Mouse (Mus musculus): Measurements from ENCODE around the gene Vmn1r168. TPM values are rescaled to one million over a fixed set of nuclear protein-coding genes. Genes with fewer than 3 reads are reported as not detected.
"Not testable (repeated sequence)": the region's sequence is repeated elsewhere in the genome, so short reads cannot be mapped to it uniquely, and the experiment has no call there.

Gene Vmn1r168
- total RNA-seq (2021): not detected
- long read RNA-seq, experiment 1: 0 reads
- long read RNA-seq, experiment 2: 0 reads

DNA sequence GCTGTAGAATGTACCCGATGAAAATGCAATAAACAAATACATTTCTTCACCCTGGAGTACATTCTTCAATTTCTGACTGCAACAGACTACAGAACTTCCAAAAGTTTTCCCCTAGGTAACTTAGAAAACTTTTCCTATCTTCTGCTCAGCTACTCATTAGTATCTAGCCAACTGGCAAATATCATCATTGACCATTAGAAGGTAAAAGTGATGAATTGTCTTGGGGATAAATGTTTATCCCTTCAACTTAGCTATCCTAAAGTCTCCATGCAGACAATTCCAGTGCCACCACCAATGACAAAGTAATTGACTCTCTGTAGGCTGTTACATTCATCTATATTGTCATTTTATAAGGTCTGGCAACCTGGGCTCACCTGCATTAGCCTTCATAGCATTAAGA lies at the start of gene Vmn1r168:
Gene Vmn1r168, plus strand, starts transcription at position 301 of the 400 bp plus-strand sequence.
- DNase-seq; intact Hi-C loops (cut with DNase I): not testable (repeated sequence)

GRCm38 (mm10) chr7:23507106-23507505 lies 32.4 kb upstream of the Vmn1r168 start, which contains the start of gene Vmn1r167:
Gene Vmn1r167, minus strand, starts transcription at chr7:23507206.
- intact Hi-C loops (cut with DNase I); DNase-seq: not testable (repeated sequence)

DNA sequence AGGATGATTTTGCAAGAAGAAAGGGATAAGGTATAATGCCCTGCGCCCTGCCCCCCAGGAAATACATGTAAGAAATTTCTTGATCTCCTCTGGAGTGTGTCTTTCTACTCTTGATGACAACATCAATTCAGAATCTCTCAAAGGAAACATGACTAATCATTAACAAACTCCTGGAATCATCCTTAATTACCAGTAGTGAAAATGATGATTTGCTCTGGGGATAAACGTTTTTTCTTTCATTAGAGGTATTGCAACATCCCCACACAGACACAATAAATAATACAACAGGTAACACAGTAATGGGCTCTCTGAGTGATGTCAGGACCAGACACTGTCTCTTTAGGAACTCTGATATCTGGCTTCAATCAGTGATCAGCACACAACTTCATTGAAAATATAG lies 35.7 kb downstream of the Vmn1r168 start, which contains the start of gene Vmn1r169:
Gene Vmn1r169, plus strand, starts transcription at position 301 of the 400 bp plus-strand sequence.
- intact Hi-C loops (cut with DNase I); DNase-seq: not testable (repeated sequence)

Other genes starting within 250 kb of the Vmn1r168 start
- not detected for gene Nlrp4e, start 238.5 kb upstream of the Vmn1r168 start, total RNA-seq (2021)
- under 1 TPM in 1 of 2 experiments, not detected in 1; 0.10 TPM for gene Nlrp5, start 153.8 kb upstream of the Vmn1r168 start, total RNA-seq (2021)
- not detected for gene Vmn1r167, start 32.5 kb upstream of the Vmn1r168 start, total RNA-seq (2021)
- not detected for gene Vmn1r169, start 35.8 kb downstream of the Vmn1r168 start, total RNA-seq (2021)
- gene Vmn1r170, start 66.4 kb downstream of the Vmn1r168 start, total RNA-seq (2021): not detected
- not detected for gene Vmn1r171, start 91.0 kb downstream of the Vmn1r168 start, total RNA-seq (2021)
- gene Vmn1r172, start 118.6 kb downstream of the Vmn1r168 start, total RNA-seq (2021): not detected
- not detected for gene Vmn1r173, start 161.0 kb downstream of the Vmn1r168 start, total RNA-seq (2021)
- gene Vmn1r174, start 212.5 kb downstream of the Vmn1r168 start, total RNA-seq (2021): not detected

Measured in gastrocnemius, postnatal 36 days (tissue).